Mouse (Mus musculus): ENCODE measurements around the gene Tubgcp6. TPM values are rescaled to one million over a fixed set of nuclear protein-coding genes. Genes with fewer than 3 reads are reported as not detected.

Tubgcp6 gene
- polyA plus RNA-seq, 1 experiment from 2014 or later = 15.4 TPM

DNA sequence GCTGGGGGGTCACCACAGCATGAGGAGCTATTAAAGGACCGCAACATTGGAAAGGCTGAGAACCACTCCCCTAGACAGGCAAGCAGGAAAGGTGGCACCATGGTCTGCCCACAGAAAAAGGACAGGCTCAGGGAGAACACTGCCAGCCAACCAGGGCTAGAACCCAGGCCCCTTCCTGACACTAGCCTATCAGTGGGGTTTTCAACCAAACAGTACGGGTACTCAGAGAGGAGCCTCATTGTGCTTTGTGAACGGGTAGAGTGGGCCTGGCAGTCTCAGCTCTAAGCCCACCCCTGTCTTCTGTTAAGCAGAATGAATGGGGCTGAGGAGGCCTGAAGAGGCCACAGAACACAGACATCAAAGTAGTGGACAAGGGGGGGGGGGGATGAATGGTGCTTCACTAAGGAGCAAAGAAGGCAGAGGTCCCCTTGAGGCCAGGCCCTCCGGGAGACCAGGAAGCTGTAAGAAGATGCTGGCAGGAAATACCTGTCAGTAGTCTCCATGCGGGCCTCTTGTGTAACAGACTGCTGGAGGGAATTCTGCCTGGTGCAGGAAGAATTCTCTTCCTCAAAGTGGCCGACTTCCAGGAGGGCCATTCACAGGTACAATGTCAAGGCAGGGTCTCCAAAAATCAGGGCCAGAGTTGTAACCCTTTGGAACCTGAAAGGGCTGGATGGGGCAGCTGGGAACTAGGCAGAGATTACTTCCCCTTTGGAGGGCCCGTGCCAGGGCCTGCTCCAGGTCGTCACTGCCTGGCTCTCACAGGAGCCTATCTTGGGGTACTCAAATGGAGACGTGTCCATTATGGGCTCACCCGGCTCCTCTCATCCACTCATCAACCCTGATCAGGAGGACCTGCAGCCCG, 48.1 kb downstream of the Tubgcp6 start, which contains the start of gene Trabd:
Gene Trabd (plus strand): TSS at position 512 of the 865 bp plus-strand sequence.
- peaks cover 39% of the 10 kb centered on the region for H3K4me1 ChIP-seq
- WGBS = 16% methylated on average over 11 of the region's 11 CpGs
- no peak for ATAC-seq (ENCODE audit: borderline replicate concordance, extremely low read depth, low FRiP score, low TSS enrichment)

GRCm38 (mm10) chr15:89073993-89074603, 48.8 kb downstream of the Tubgcp6 start:
- no peak for ATAC-seq (ENCODE audit: borderline replicate concordance, extremely low read depth, low FRiP score, low TSS enrichment)
- Histone ChIP-seq H3K4me3 (no peak overlapping the region), H3K4me2 (peak overlapping the region; percentile 77; the same call in 1 of the 2 replicates), H3K4me1 (peaks cover 39% of the 10 kb centered on the region), H3K27ac (no peak overlapping the region), H3K27me3 (peaks cover 8% of the 10 kb centered on the region), H3K9ac (no peak overlapping the region), H3K9me3 (no peaks in the 10 kb centered on the region), H3K36me3 (no peaks in the 10 kb centered on the region)
- WGBS = 65% methylated on average over 10 of the region's 10 CpGs

More for the DNA sequence above, 48.1 kb downstream of the Tubgcp6 start, which contains the start of gene Trabd:
- H3K27me3 ChIP-seq = peaks cover under 1% of the 10 kb centered on the region; the same call in 1 of the 2 replicates
- H3K9me3 ChIP-seq = no peaks in the 10 kb centered on the region
- H3K4me3 ChIP-seq = peak within 1 kb of the TSS; percentile 86
- 0 out of 2 replicates have a peak, but pooled peaks cover 2% of the 10 kb centered on the region for H3K36me3 ChIP-seq
- peak within 1 kb of the TSS; percentile 89 for H3K9ac ChIP-seq
- H3K4me2 ChIP-seq = peak within 1 kb of the TSS; percentile 77
- H3K27ac ChIP-seq = peak within 1 kb of the TSS; percentile 82

DNA sequence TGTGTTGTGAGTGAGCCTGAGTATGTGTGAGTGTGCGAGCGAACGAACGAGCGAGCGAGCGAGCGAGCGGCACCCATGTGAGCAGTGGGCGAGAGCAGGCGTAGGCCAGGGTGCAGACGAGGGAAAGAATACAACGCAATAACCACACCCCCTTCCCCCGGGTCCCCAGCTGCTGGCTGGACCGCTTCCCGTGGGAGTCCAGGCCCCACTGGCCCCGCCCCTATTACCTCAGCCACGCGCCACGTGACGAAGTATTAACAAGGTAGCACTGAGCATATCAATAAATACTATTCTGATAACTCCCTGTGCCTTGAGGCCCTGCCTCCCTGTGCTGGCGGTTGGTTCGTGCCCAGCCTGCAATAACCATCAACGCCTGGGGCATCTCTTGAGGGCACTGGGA, 52.3 kb downstream of the Tubgcp6 start:
- H3K9me3 ChIP-seq = no peaks in the 10 kb centered on the region
- H3K27ac ChIP-seq = no peak overlapping the region
- H3K9ac ChIP-seq = no peak overlapping the region
- no peak for ATAC-seq (ENCODE audit: borderline replicate concordance, extremely low read depth, low FRiP score, low TSS enrichment)
- no peaks in the 10 kb centered on the region for H3K36me3 ChIP-seq
- no peak overlapping the region for H3K4me2 ChIP-seq
- no peak overlapping the region for H3K4me3 ChIP-seq
- WGBS = 60% methylated on average over 24 of the region's 24 CpGs
- peaks cover 26% of the 10 kb centered on the region for H3K4me1 ChIP-seq
- peaks cover 43% of the 10 kb centered on the region for H3K27me3 ChIP-seq

DNA sequence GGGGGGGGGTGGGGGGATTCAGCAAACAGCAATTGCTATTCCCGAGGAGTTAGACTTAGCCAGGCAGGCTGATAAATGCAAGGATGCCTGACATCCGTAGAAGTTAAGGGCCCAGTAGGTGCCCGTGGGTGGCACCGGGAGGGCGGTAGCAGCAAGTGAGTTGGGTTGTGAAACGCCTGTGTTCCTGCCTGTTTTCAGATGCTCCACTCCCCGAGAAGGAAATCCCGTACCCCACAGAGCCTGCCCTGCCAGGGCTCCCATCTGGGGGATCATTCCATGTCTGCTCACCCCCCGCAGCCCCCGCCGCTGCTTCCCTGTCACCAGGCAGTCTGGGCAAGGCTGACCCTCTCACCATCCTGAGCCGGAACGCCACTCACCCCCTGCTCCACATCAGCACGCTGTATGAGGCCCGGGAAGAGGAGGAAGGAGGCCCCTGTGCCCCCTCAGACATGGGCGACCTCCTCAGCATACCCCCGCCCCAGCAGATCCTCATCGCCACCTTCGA, 53.5 kb downstream of the Tubgcp6 start:
- H3K27ac ChIP-seq = no peak overlapping the region
- WGBS = 76% methylated on average over 18 of the region's 19 CpGs
- H3K4me1 ChIP-seq = peaks cover 16% of the 10 kb centered on the region
- H3K4me2 ChIP-seq = no peak overlapping the region
- H3K4me3 ChIP-seq = no peak overlapping the region
- peaks cover 46% of the 10 kb centered on the region for H3K27me3 ChIP-seq
- no peak overlapping the region for H3K9ac ChIP-seq
- H3K36me3 ChIP-seq = no peaks in the 10 kb centered on the region
- no peaks in the 10 kb centered on the region for H3K9me3 ChIP-seq
- no peak for ATAC-seq (ENCODE audit: borderline replicate concordance, extremely low read depth, low FRiP score, low TSS enrichment)

GRCm38 (mm10) chr15:89068226-89068625, 54.7 kb downstream of the Tubgcp6 start:
- no peaks in the 10 kb centered on the region for H3K36me3 ChIP-seq
- H3K9ac ChIP-seq = no peak overlapping the region
- H3K27ac ChIP-seq = no peak overlapping the region
- no peak for ATAC-seq (ENCODE audit: borderline replicate concordance, extremely low read depth, low FRiP score, low TSS enrichment)
- H3K4me3 ChIP-seq = peak overlapping the region; percentile 17; the same call in 1 of the 2 replicates
- H3K9me3 ChIP-seq = no peaks in the 10 kb centered on the region
- peak overlapping the region; percentile 44 for H3K4me2 ChIP-seq
- peaks cover 53% of the 10 kb centered on the region for H3K27me3 ChIP-seq
- H3K4me1 ChIP-seq = peaks cover 12% of the 10 kb centered on the region; the same call in 1 of the 2 replicates
- 27% methylated on average over 26 of the region's 26 CpGs for WGBS

DNA sequence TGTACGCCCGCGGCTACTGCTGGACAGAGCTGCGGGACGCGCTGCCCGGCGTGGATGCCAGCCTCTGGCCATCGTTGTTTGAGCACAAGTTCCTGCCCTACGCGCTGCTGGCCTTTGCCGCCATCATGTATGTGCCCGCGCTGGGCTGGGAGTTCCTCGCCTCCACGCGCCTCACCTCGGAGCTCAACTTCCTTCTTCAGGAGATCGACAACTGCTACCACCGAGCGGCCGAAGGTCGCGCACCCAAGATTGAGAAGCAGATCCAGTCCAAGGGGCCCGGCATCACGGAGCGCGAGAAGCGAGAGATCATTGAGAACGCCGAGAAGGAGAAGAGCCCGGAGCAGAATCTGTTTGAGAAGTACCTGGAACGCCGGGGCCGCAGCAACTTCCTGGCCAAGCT, 55.3 kb downstream of the Tubgcp6 start:
- Histone ChIP-seq H3K4me1 (peaks cover 12% of the 10 kb centered on the region; the same call in 1 of the 2 replicates), H3K4me2 (peak overlapping the region; percentile 44), H3K27me3 (peaks cover 57% of the 10 kb centered on the region), H3K9me3 (no peaks in the 10 kb centered on the region), H3K36me3 (no peaks in the 10 kb centered on the region), H3K4me3 (peak overlapping the region; percentile 17; the same call in 1 of the 2 replicates), H3K27ac (no peak overlapping the region), H3K9ac (no peak overlapping the region; the same call in 1 of the 2 replicates)
- no peak for ATAC-seq (ENCODE audit: borderline replicate concordance, extremely low read depth, low FRiP score, low TSS enrichment)
- 17% methylated on average over 35 of the region's 35 CpGs for WGBS

GRCm38 (mm10) chr15:89064891-89065290, 58.0 kb downstream of the Tubgcp6 start:
- Histone ChIP-seq H3K4me1 (peaks cover 18% of the 10 kb centered on the region), H3K4me3 (no peak overlapping the region), H3K27ac (no peak overlapping the region), H3K4me2 (no peak overlapping the region), H3K9me3 (no peaks in the 10 kb centered on the region), H3K27me3 (peaks cover 82% of the 10 kb centered on the region), H3K36me3 (no peaks in the 10 kb centered on the region), H3K9ac (no peak overlapping the region)
- WGBS = 86% methylated on average over 5 of the region's 5 CpGs
- no peak for ATAC-seq (ENCODE audit: borderline replicate concordance, extremely low read depth, low FRiP score, low TSS enrichment)

- 71% methylated on average over 6 of the region's 6 CpGs for WGBS
- H3K27me3 ChIP-seq = peaks cover 82% of the 10 kb centered on the region
Measured at GRCm38 (mm10) chr15:89063536-89063935, 59.4 kb downstream of the Tubgcp6 start.

GRCm38 (mm10) chr15:89063001-89063400, 59.9 kb downstream of the Tubgcp6 start:
- Histone ChIP-seq H3K9me3 (no peaks in the 10 kb centered on the region), H3K4me2 (no peak overlapping the region), H3K4me1 (peaks cover 19% of the 10 kb centered on the region), H3K27me3 (peaks cover 82% of the 10 kb centered on the region), H3K27ac (no peak overlapping the region), H3K9ac (no peak overlapping the region), H3K36me3 (no peaks in the 10 kb centered on the region), H3K4me3 (no peak overlapping the region)
- WGBS = 64% methylated on average over 7 of the region's 7 CpGs
- ATAC-seq (ENCODE audit: borderline replicate concordance, extremely low read depth, low FRiP score, low TSS enrichment) = no peak

More at GRCm38 (mm10) chr15:89063536-89063935, 59.4 kb downstream of the Tubgcp6 start:
- ATAC-seq (ENCODE audit: borderline replicate concordance, extremely low read depth, low FRiP score, low TSS enrichment) = no peak
- no peaks in the 10 kb centered on the region for H3K9me3 ChIP-seq
- H3K27ac ChIP-seq = no peak overlapping the region
- H3K4me2 ChIP-seq = no peak overlapping the region
- no peak overlapping the region for H3K4me3 ChIP-seq
- no peaks in the 10 kb centered on the region for H3K36me3 ChIP-seq
- no peak overlapping the region for H3K9ac ChIP-seq
- H3K4me1 ChIP-seq = peaks cover 24% of the 10 kb centered on the region

GRCm38 (mm10) chr15:89062518-89062910, 60.4 kb downstream of the Tubgcp6 start:
- no peak overlapping the region for H3K4me2 ChIP-seq
- no peaks in the 10 kb centered on the region for H3K9me3 ChIP-seq
- ATAC-seq (ENCODE audit: borderline replicate concordance, extremely low read depth, low FRiP score, low TSS enrichment) = no peak
- H3K36me3 ChIP-seq = no peaks in the 10 kb centered on the region
- no peak overlapping the region for H3K4me3 ChIP-seq
- no peak overlapping the region for H3K9ac ChIP-seq
- H3K27ac ChIP-seq = no peak overlapping the region
- peaks cover 82% of the 10 kb centered on the region for H3K27me3 ChIP-seq
- WGBS = 80% methylated on average over 5 of the region's 5 CpGs
- peaks cover 16% of the 10 kb centered on the region for H3K4me1 ChIP-seq

- Histone ChIP-seq H3K9me3 (no peaks in the 10 kb centered on the region), H3K27ac (no peak overlapping the region), H3K27me3 (peaks cover 79% of the 10 kb centered on the region), H3K4me2 (no peak overlapping the region), H3K4me1 (peaks cover 12% of the 10 kb centered on the region), H3K36me3 (no peaks in the 10 kb centered on the region), H3K4me3 (no peak overlapping the region), H3K9ac (no peak overlapping the region)
- WGBS = 86% methylated on average over 6 of the region's 6 CpGs
- no peak for ATAC-seq (ENCODE audit: borderline replicate concordance, extremely low read depth, low FRiP score, low TSS enrichment)
Measured at GRCm38 (mm10) chr15:89061761-89062517, 61.0 kb downstream of the Tubgcp6 start.

Measured in lung, embryonic 15.5 days (tissue).